Mouse (Mus musculus): ENCODE data around the gene Kank1. TPM values are rescaled to one million over a fixed set of nuclear protein-coding genes. Genes with fewer than 3 reads are reported as not detected.
A peak's percentile ranks its signal among the peaks of the same experiment; 100 is the strongest.

Kank1 gene
- polyA plus RNA-seq, 1 experiment from 2014 or later: 8.2 TPM

GRCm38 (mm10) chr19:25343657-25344322 is 107.0 kb downstream of the Kank1 start:
- Histone ChIP-seq H3K9ac (replicated peaks) (no peak overlapping the region; the same call in 1 of the 2 replicates), H3K36me3 (replicated peaks; ENCODE audit: insufficient read depth, low read length) (no peaks in the 10 kb centered on the region), H3K9me3 (ENCODE audit: low read length) (no peaks in the 10 kb centered on the region), H3K4me3 (ENCODE audit: low read depth, low read length) (no peak overlapping the region), H3K4me1 (ENCODE audit: insufficient read depth) (peaks cover 15% of the 10 kb centered on the region), H3K4me2 (ENCODE audit: low read depth, low read length) (peak overlapping the region; percentile 52), H3K27me3 (ENCODE audit: insufficient read depth, low read length) (no peaks in the 10 kb centered on the region), H3K27ac (ENCODE audit: low read depth) (peak overlapping the region; percentile 2; the same call in 1 of the 2 replicates)
- peak; percentile 29 for DNase-seq
- WGBS (ENCODE audit: insufficient replicate concordance): 53% methylated on average over 16 of the region's 16 CpGs
- peak; percentile 70 for ATAC-seq
- TF ChIP-seq CTCF (IDR thresholded peaks at IDR 0.05; ENCODE audit: low read depth) (no peak), EP300 (IDR thresholded peaks at IDR 0.05; ENCODE audit: low read depth) (peak; percentile 80)

DNA sequence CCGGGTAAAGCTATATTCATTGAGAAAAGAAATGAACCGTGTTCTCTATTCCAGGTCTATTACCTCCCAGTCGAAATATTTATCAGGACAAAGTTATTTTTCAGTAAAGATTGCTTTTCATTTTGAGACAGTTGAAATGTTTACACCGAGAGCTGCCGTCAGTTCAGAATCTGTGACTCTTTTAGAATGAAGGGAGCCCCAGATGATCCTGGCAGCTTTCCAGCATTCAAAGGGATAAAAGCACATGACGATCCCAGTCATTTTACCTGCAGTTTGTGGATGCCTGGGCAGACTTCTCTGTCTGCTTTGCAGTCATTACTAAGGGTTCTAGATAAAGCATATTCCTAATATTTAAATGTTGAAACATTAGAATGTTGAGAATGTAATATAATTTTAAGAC is 107.6 kb downstream of the Kank1 start:
- H3K4me2 ChIP-seq (ENCODE audit: low read depth, low read length): no peak overlapping the region
- no peak overlapping the region for H3K27ac ChIP-seq (ENCODE audit: low read depth)
- no peaks in the 10 kb centered on the region for H3K27me3 ChIP-seq (ENCODE audit: insufficient read depth, low read length)
- 56% methylated on average over 6 of the region's 6 CpGs for WGBS (ENCODE audit: insufficient replicate concordance)
- ATAC-seq (no peak), DNase-seq (no peak)
- H3K9ac ChIP-seq (replicated peaks): no peak overlapping the region
- peaks cover 15% of the 10 kb centered on the region for H3K4me1 ChIP-seq (ENCODE audit: insufficient read depth)
- no peak overlapping the region for H3K4me3 ChIP-seq (ENCODE audit: low read depth, low read length)
- no peak for TF ChIP-seq EP300 (IDR thresholded peaks at IDR 0.05; ENCODE audit: low read depth)
- TF ChIP-seq CTCF (IDR thresholded peaks at IDR 0.05; ENCODE audit: low read depth): no peak
- H3K36me3 ChIP-seq (replicated peaks; ENCODE audit: insufficient read depth, low read length): no peaks in the 10 kb centered on the region
- no peaks in the 10 kb centered on the region for H3K9me3 ChIP-seq (ENCODE audit: low read length)

GRCm38 (mm10) chr19:25345972-25346371 is 109.2 kb downstream of the Kank1 start:
- ATAC-seq: no peak
- TF ChIP-seq CTCF (IDR thresholded peaks at IDR 0.05; ENCODE audit: low read depth): no peak
- no peak for TF ChIP-seq EP300 (IDR thresholded peaks at IDR 0.05; ENCODE audit: low read depth)
- WGBS (ENCODE audit: insufficient replicate concordance): 75% methylated on average over 5 of the region's 5 CpGs

GRCm38 (mm10) chr19:25347515-25347914 is 110.7 kb downstream of the Kank1 start:
- H3K9ac ChIP-seq (replicated peaks): no peak overlapping the region
- ATAC-seq: no peak
- no peaks in the 10 kb centered on the region for H3K27me3 ChIP-seq (ENCODE audit: insufficient read depth, low read length)
- H3K36me3 ChIP-seq (replicated peaks; ENCODE audit: insufficient read depth, low read length): no peaks in the 10 kb centered on the region
- no peak for DNase-seq
- TF ChIP-seq CTCF (IDR thresholded peaks at IDR 0.05; ENCODE audit: low read depth) (no peak), EP300 (IDR thresholded peaks at IDR 0.05; ENCODE audit: low read depth) (no peak)
- no peaks in the 10 kb centered on the region for H3K9me3 ChIP-seq (ENCODE audit: low read length)
- WGBS (ENCODE audit: insufficient replicate concordance): 31% methylated on average over 5 of the region's 5 CpGs
- H3K27ac ChIP-seq (ENCODE audit: low read depth): no peak overlapping the region
- peaks cover 9% of the 10 kb centered on the region; the same call in 1 of the 2 replicates for H3K4me1 ChIP-seq (ENCODE audit: insufficient read depth)
- no peak overlapping the region for H3K4me2 ChIP-seq (ENCODE audit: low read depth, low read length)
- H3K4me3 ChIP-seq (ENCODE audit: low read depth, low read length): no peak overlapping the region

More at GRCm38 (mm10) chr19:25345972-25346371, 109.2 kb downstream of the Kank1 start:
- DNase-seq: no peak
- H3K9ac ChIP-seq (replicated peaks): no peak overlapping the region
- no peaks in the 10 kb centered on the region for H3K36me3 ChIP-seq (replicated peaks; ENCODE audit: insufficient read depth, low read length)
- H3K27ac ChIP-seq (ENCODE audit: low read depth): no peak overlapping the region
- H3K4me2 ChIP-seq (ENCODE audit: low read depth, low read length): no peak overlapping the region
- H3K9me3 ChIP-seq (ENCODE audit: low read length): no peaks in the 10 kb centered on the region
- H3K27me3 ChIP-seq (ENCODE audit: insufficient read depth, low read length): no peaks in the 10 kb centered on the region
- no peak overlapping the region for H3K4me3 ChIP-seq (ENCODE audit: low read depth, low read length)
- H3K4me1 ChIP-seq (ENCODE audit: insufficient read depth): peaks cover 15% of the 10 kb centered on the region

DNA sequence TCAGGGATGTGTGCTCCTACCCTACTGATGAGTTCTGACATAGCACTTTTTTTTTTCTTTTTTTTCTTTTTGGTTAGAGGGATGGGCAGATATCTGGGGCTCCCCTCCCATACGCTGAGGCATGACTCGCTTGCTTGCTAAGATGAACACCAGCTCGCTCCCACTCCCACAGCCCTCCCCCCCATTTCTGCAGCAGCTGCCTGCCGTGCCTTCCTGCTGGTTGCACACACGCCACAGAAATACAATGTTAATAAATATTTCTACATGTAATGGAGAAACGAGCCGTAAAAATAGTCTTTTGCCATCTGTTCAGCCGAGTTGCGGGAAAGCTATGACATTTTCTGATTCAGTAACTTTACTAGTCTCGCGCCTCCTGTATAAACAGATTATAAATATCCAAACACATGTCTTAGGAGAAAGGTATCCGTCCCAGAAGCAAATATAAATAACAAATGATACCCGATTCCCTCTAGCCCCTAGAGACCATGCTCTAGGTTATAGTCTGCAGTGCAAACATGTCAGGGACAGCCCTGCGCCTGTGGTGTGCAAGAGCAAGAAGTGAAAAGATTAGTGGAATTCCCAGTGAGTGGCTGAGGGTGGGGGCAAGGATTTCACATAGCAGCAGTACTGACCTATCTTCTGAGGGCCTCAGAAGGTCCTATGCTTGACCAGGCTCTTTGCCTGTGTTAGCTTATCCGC is 114.6 kb downstream of the Kank1 start:
- no peak for ATAC-seq
- H3K9me3 ChIP-seq (ENCODE audit: low read length): no peaks in the 10 kb centered on the region
- WGBS (ENCODE audit: insufficient replicate concordance): 80% methylated on average over 15 of the region's 15 CpGs

DNA sequence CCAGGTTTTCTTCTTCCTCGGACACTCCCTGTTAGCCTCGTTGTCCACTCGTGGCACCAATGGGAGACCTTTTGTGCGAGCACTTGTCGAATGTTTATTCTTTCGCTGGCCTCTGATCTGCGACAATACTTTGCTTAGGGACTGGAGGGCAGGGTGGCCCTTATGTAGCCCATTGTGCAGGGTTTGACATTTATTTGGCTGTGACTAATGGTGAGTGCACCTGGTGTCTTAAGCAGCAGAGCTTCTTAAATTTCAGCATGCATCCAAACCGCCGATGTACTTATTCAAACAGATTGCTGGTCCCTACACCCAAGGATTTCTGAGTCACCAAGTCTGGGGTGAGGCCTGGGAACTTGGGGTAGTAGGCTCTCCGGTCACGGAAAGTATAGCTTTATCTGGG is 120.3 kb downstream of the Kank1 start:
- 0 out of 2 replicates have a peak, but pooled peaks cover 2% of the 10 kb centered on the region for H3K4me1 ChIP-seq (ENCODE audit: insufficient read depth)
- H3K4me3 ChIP-seq (ENCODE audit: low read depth, low read length): no peak overlapping the region
- H3K9ac ChIP-seq (replicated peaks): no peak overlapping the region
- DNase-seq (no peak), ATAC-seq (no peak)
- 68% methylated on average over 11 of the region's 11 CpGs for WGBS (ENCODE audit: insufficient replicate concordance)
- H3K4me2 ChIP-seq (ENCODE audit: low read depth, low read length): no peak overlapping the region
- no peaks in the 10 kb centered on the region for H3K27me3 ChIP-seq (ENCODE audit: insufficient read depth, low read length)
- no peaks in the 10 kb centered on the region for H3K9me3 ChIP-seq (ENCODE audit: low read length)
- H3K36me3 ChIP-seq (replicated peaks; ENCODE audit: insufficient read depth, low read length): no peaks in the 10 kb centered on the region
- H3K27ac ChIP-seq (ENCODE audit: low read depth): no peak overlapping the region
- no peak for TF ChIP-seq EP300 (IDR thresholded peaks at IDR 0.05; ENCODE audit: low read depth)
- no peak for TF ChIP-seq CTCF (IDR thresholded peaks at IDR 0.05; ENCODE audit: low read depth)

More for the DNA sequence above, 114.6 kb downstream of the Kank1 start:
- H3K4me2 ChIP-seq (ENCODE audit: low read depth, low read length): no peak overlapping the region
- H3K27ac ChIP-seq (ENCODE audit: low read depth): no peak overlapping the region
- H3K4me1 ChIP-seq (ENCODE audit: insufficient read depth): peaks cover 6% of the 10 kb centered on the region; the same call in 1 of the 2 replicates
- no peak for TF ChIP-seq CTCF (IDR thresholded peaks at IDR 0.05; ENCODE audit: low read depth)
- no peak for TF ChIP-seq EP300 (IDR thresholded peaks at IDR 0.05; ENCODE audit: low read depth)
- H3K36me3 ChIP-seq (replicated peaks; ENCODE audit: insufficient read depth, low read length): no peaks in the 10 kb centered on the region
- no peak overlapping the region for H3K9ac ChIP-seq (replicated peaks)
- no peaks in the 10 kb centered on the region for H3K27me3 ChIP-seq (ENCODE audit: insufficient read depth, low read length)
- H3K4me3 ChIP-seq (ENCODE audit: low read depth, low read length): no peak overlapping the region
- no peak for DNase-seq
